Mouse (Mus musculus) WW6 (cell line): ENCODE results near the gene Shank1.
A peak's percentile ranks its signal among the peaks of the same experiment; 100 is the strongest.

Source experiments
- DNase-seq: peaks from one replicate; pipeline ENCODE4 v3.0.0-alpha.2; 2013; ENCODE audit warnings: low read depth, low spot score

Shank1 gene

GRCm38 (mm10) chr7:44373889-44374652, 64.0 kb downstream of the Shank1 start:
- DNase-seq: no peak

DNA sequence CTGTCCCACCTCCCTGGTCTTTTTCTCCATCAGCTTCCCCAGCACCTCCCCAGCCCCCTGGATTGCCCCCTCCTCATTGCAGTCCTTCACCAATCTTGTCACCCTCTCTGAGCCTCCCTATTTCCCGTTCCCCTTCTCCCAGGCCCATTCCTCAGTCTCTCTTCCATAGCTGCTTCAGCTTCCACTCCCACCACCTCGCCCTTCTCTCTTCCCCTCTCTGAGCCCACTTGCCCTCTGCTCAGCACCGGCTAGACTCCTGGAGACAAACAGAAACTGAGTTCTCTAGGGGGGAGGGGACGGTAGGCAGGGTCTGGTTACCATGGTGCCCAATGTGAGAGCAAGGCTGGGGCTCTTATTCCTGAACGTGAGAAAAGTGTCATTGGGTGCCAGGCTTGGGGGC, 64.7 kb downstream of the Shank1 start:
- DNase-seq: peak; percentile 79

- DNase-seq: peak; percentile 83
Observed at GRCm38 (mm10) chr7:44375207-44375606, 65.2 kb downstream of the Shank1 start.

GRCm38 (mm10) chr7:44375793-44376192, 65.7 kb downstream of the Shank1 start:
- DNase-seq: no peak

DNA sequence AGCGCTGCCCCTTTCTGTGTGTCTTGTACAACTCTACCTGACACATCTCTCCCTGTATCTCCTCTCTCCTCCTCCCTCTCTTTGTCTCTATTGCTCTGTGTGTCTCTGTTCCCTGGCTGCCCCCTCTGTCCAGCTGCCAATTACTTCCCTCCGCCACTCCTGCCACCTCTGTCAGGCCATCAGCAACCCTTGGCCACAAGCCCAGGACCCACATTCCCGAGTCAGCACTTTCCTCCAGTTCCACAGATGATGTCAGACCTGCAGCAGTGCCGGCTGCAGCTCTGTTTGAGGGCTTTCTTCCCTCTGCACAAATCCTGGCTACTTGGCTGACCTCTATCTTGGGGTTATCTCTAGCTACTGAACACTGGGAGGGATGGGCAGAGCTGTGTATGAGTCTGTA, 68.2 kb downstream of the Shank1 start:
- no peak for DNase-seq

DNA sequence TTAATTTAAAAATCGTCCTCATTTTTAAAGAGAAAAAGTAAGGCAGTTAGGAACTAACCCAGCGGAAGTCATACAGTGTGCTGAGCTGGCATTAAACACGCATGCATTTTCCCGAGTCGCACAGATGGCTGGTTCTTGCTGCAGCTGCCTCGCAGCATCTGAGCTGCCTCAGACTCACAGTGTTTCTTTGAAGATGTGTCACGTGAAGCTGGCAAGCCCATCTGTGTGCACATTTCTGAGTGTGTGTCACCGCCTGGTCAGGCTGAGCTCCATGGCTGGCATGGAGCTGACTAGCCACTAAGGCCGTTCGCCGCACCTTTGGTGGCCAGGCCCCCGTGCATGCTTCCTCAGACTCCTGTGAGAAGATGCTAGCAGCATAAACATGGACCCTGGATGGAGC, 72.5 kb downstream of the Shank1 start:
- no peak for DNase-seq

DNA sequence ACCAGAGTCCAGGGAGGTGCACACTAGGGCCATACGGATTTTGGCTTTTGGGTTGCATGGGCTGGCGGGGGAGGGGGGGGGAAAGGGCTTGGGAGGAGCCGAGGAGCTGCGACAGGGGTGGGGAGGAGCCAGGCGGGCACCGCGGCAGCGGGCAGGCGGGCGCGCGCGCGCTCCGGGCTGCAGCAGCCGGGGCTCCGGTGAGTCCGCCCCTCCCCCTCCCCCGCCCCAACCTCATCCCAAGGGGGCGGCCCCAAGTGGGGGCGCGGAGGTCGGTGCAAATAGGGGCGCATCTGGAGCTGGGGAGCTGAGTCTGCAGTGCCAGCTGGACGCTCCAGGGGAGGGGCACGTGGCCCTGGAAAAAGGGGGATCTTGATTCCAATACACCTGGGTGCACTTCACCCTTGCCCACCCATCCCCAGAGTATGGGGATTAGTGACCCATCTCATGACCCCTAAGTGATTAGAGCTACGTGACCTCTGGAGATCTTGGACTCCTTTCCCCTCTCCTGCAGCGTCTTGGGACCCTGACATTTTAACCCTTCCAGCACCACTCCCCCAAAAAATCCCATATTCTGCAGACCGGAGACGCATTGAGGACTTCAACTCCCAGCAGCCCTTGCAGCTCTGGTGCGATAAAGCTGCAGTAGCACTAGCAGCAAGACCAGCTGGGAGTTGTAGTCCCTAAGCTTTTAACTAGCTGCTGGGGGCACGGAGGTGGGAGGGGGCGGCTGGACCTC, 74.1 kb downstream of the Shank1 start, which contains the start of gene Syt3:
Syt3 (plus strand) TSS at position 123 of the 736 bp plus-strand sequence.
- no peak for DNase-seq

GRCm38 (mm10) chr7:44384716-44385059, 74.6 kb downstream of the Shank1 start:
- no peak for DNase-seq

DNA sequence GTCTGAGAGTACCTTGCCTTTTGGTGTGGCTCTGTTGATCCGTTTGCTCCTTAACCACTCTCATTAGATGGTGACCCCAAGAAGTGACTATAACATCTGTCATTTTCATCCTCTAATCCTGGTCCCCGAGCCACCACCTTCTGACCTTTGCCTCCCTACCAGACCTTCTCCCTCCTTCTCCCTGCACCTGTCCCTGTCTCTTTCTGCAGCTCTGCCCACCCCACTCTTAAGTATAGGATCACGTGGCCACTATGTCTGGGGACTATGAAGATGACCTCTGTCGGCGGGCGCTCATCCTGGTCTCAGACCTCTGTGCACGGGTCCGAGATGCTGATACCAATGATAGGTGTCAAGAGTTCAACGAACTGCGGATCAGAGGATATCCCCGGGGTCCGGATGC, 75.7 kb downstream of the Shank1 start, which contains the start of gene 1700008O03Rik:
1700008O03Rik (minus strand) TSS at position 101 of the 400 bp plus-strand sequence.
- no peak for DNase-seq

DNA sequence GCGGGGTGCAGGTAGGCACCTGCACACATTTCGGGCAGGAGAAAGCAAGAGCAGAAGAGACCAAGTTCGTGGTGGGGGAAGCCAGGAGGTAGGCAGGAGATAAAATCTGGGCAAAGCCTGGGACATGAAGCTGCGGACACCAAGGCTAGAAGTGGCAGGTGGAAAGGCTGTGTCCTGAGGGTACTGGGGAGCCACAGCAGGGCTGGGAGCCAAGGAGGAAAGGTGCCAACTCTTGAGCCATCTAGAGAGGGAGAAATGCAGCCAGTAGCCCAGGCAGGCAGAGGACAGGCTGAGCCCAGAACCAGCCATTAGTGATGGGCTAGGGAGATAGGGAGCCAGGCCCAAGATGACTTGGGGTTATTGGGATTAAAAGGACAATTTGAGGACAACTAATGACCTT, 81.8 kb downstream of the Shank1 start:
- no peak for DNase-seq

DNA sequence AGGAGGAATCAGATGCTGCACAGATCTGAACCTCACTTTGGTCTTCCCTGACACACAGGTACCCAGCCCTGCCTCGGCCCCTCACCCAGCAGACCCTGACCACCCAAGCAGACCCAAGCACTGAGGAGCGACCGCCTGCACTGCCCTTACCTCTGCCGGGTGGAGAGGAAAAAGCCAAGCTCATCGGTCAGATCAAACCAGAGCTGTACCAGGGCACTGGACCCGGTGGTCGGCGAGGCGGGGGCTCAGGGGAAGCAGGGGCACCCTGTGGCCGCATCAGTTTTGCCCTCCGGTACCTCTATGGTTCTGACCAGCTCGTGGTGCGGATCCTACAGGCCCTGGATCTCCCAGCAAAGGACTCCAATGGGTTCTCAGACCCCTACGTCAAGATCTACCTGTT, 82.3 kb downstream of the Shank1 start:
- no peak for DNase-seq

DNA sequence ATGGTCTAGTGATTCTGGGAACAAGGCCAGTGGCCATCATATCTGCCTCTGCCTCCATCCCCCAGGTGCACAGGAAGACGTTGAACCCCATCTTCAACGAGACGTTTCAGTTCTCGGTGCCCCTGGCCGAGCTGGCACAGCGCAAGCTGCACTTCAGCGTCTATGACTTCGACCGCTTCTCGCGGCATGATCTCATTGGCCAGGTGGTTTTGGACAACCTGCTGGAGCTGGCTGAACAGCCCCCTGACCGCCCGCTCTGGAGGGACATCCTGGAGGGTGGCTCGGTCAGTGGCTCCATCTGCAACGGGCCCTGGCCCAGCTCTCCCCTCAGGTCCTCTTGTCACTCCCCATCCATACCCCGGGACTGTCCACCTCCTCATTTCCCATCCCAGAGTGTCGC, 83.2 kb downstream of the Shank1 start:
- no peak for DNase-seq

DNA sequence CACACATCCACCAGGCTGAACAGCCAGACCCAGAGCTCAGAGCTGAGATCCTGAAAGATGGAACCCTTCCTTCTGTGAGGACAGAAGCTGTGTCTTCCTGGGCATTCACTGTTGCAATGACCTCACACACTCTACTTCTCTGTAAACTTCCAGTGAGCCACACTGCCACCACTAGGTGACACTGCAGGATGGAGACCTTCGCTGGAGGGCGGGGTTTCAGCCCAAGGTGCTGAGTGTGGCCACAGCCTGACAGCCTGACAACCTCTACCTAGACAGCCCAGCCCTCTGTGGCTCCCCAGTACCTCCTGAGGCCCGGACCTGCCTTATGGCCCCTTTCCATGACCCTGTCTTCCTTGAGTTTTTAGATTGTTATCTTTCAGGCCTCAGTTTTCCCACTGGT, 88.5 kb downstream of the Shank1 start:
- DNase-seq: peak; percentile 78

- DNase-seq: no peak
Observed at GRCm38 (mm10) chr7:44401673-44402072, 91.6 kb downstream of the Shank1 start.

DNA sequence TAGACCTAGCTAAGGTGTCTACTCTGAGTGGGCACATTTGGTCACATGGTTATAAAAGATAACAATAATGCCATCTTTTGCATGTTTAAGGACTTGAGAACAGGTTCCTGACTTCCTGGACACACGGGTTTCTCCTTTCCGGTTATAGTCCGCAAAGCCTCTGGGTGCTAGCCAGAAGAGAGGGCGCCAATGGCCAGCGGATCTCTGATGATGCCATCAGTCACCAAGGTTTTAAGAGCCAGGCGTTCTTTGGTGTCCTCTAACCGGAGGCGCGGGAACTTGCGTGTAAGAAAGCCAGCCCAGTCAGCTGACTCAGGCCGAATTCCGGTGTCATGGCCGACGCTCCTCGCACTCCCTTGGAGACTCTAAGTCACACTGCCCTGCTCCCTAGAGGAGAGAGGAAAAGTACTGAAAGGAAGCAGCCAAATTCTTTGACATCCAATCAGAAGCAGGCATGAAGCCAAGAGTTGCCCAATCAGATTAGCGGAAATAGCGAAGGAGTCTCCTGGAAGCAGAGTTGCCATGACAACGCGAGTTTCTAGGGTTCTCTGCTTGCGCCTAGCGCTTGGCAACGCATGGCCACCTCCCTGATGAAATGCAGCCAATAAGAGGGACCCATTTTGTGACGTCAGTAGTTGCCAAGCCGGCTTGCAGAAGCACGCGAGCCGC, 95.4 kb downstream of the Shank1 start:
- DNase-seq: peak; percentile 99

DNA sequence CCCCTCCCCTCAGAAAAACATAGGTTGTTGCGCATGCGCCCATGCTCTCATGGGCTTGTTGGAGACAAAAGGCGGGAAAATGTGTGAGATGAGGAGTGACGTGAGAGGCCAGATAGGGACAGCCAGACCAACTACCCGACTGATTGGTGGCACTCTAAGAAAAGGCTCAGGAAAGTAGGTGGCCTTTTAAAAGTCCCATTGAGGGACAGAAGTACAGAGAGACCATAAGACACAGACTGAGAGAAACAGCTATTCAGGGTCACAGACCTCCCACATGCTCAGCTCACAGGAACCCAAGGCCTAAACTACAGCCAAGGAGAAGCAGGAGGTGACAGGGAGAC, 95.9 kb downstream of the Shank1 start:
- DNase-seq: no peak
